Mouse (Mus musculus) inflammation-experienced regulatory T-cells (primary cell): Measurements from ENCODE around the gene Gm3402. TPM values are rescaled to one million over a fixed set of nuclear protein-coding genes. Genes with fewer than 3 reads are reported as not detected.

ENCODE experiments used
- polyA plus RNA-seq, 2 experiments: library from polyadenylated mRNA; unstranded; fragments of 100-300 nt; shearing (Covaris generic); gene quantifications; one replicate each; pipeline ENCODE4 v1.2.1; 2017

Gene Gm3402
- polyA plus RNA-seq, result not detected

DNA sequence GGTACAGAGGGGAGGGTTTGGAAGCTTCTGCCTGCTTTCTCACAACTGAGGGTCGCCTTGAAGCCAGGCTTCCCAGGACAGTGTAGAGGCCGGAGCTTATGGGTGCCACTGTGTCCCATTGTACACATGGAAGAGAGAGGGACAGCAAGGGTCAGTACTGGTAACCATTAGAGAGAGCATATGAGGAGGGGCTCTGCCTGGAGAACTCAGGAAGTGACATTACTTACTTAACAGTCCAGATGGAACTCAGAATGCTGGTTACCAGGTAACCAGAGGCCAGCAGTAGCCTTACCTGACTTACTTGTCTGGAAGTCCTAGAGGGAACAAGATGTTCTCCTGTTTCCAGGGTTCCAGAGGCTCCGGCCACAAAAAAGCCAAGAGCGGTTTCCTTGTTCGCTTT, at the start of gene Gm3402:
Gene Gm3402, plus strand, starts transcription at position 301 of the 400 bp plus-strand sequence.

DNA sequence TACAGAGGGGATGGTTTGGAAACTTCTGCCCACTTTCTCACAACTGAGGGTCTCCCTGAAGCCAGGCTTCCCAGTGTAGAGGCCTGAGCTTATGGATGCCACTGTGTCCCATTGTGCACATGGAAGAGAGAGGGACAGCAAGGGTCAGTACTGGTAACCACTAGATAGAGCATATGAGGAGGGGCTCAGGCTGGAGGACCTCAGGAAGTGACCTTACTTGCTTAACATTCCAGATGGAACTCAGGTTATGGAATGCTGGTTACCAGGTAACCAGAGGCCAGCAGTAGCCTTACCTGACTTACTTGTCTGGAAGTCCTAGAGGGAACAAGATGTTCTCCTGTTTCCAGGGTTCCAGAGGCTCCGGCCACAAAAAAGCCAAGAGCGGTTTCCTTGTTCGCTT, 32.3 kb upstream of the Gm3402 start, which contains the start of gene Gm6408:
Gene Gm6408, plus strand, starts transcription at position 301 of the 400 bp plus-strand sequence.

DNA sequence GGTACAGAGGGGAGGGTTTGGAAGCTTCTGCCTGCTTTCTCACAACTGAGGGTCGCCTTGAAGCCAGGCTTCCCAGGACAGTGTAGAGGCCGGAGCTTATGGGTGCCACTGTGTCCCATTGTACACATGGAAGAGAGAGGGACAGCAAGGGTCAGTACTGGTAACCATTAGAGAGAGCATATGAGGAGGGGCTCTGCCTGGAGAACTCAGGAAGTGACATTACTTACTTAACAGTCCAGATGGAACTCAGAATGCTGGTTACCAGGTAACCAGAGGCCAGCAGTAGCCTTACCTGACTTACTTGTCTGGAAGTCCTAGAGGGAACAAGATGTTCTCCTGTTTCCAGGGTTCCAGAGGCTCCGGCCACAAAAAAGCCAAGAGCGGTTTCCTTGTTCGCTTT, 22.9 kb upstream of the Gm3402 start, which contains the start of gene Gm6370:
Gene Gm6370, plus strand, starts transcription at position 301 of the 400 bp plus-strand sequence.

DNA sequence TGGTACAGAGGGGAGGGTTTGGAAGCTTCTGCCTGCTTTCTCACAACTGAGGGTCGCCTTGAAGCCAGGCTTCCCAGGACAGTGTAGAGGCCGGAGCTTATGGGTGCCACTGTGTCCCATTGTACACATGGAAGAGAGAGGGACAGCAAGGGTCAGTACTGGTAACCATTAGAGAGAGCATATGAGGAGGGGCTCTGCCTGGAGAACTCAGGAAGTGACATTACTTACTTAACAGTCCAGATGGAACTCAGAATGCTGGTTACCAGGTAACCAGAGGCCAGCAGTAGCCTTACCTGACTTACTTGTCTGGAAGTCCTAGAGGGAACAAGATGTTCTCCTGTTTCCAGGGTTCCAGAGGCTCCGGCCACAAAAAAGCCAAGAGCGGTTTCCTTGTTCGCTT, 11.8 kb upstream of the Gm3402 start, which contains the start of gene 4930449I24Rik:
Gene 4930449I24Rik, plus strand, starts transcription at position 301 of the 400 bp plus-strand sequence.

GRCm38 (mm10) chr5:146525501-146525900, 11.6 kb downstream of the Gm3402 start, which contains the start of gene Gm3404:
Gm3404 (plus strand) TSS chr5:146525801.

GRCm38 (mm10) chr5:146537347-146537746, 23.4 kb downstream of the Gm3402 start, which contains the start of gene Gm3409:
Gm3409 (plus strand) TSS chr5:146537647.

GRCm38 (mm10) chr5:146555836-146556235, 41.9 kb downstream of the Gm3402 start, which contains the start of gene Gm3415:
Gm3415 (plus strand) TSS chr5:146556136.

Other genes starting within 250 kb of the Gm3402 start
- gene Wasf3, start 129.1 kb upstream of the Gm3402 start, polyA plus RNA-seq, result under 1 TPM; 0.04 to 0.09 TPM
- under 1 TPM in 1 of 2 experiments, not detected in 1; 0.33 TPM for gene Gm6408, start 32.2 kb upstream of the Gm3402 start, polyA plus RNA-seq
- not detected for gene Gm6370, start 22.8 kb upstream of the Gm3402 start, polyA plus RNA-seq
- gene 4930449I24Rik, start 11.7 kb upstream of the Gm3402 start, polyA plus RNA-seq, result not detected
- gene Gm3404, start 11.7 kb downstream of the Gm3402 start, polyA plus RNA-seq, result not detected
- not detected for gene Gm3409, start 23.5 kb downstream of the Gm3402 start, polyA plus RNA-seq
- gene Gm3415, start 42.0 kb downstream of the Gm3402 start, polyA plus RNA-seq, result not detected
- under 1 TPM in 1 of 2 experiments, not detected in 1; 0.17 TPM for gene Gpr12, start 71.1 kb downstream of the Gm3402 start, polyA plus RNA-seq